Mouse (Mus musculus) left cerebral cortex, adult 18-20 months (tissue): ENCODE measurements around the gene Gm11559. TPM values are rescaled to one million over a fixed set of nuclear protein-coding genes. Genes with fewer than 3 reads are reported as not detected.
"Not testable (repeated sequence)": the region's sequence is repeated elsewhere in the genome, so short reads cannot be mapped to it uniquely, and the experiment has no call there.

Experiments
- DNase-seq, 2 experiments: peaks; one replicate each; pipeline ENCODE4 v3.0.0; 2021 to 2022; ENCODE audit warnings: low spot score in 2 of 2, mixed read lengths in 1 of 2
- long read RNA-seq, 2 experiments: library from polyadenylated mRNA; stranded (forward); transcript quantifications; one replicate each; pipeline ENCODE4 v2.0.0; 2021
- total RNA-seq, 2 experiments: library from RNA; stranded (reverse); gene quantifications; 2 replicates each; pipeline ENCODE4 v1.2.3; 2021

Gm11559 gene
- not detected for total RNA-seq
- long read RNA-seq, experiment 1 = 0 reads
- long read RNA-seq, experiment 2 = 0 reads

- DNase-seq = not testable (repeated sequence)
Measured at GRCm38 (mm10) chr11:99864176-99864575, at the start of gene Gm11559. Gene Gm11559, plus strand, starts transcription at chr11:99864476.

- DNase-seq = not testable (repeated sequence)
Measured at GRCm38 (mm10) chr11:99815566-99815965, 48.7 kb upstream of the Gm11559 start, which contains the start of gene Gm11564. Gene Gm11564, minus strand, starts transcription at chr11:99815666.

- DNase-seq = no peak
Measured at GRCm38 (mm10) chr11:99837966-99838365, 26.3 kb upstream of the Gm11559 start, which contains the start of gene 2300003K06Rik. Gene 2300003K06Rik, minus strand, starts transcription at chr11:99838066.

GRCm38 (mm10) chr11:99842185-99842584 is 22.1 kb upstream of the Gm11559 start:
- no peak for DNase-seq

- no peak for DNase-seq
Measured at GRCm38 (mm10) chr11:99846746-99847145, 17.5 kb upstream of the Gm11559 start.

- DNase-seq = no peak
Measured at GRCm38 (mm10) chr11:99851508-99851907, 12.8 kb upstream of the Gm11559 start, which contains the start of gene Krtap4-16. Gene Krtap4-16, minus strand, starts transcription at chr11:99851608.

- no peak for DNase-seq
Measured at GRCm38 (mm10) chr11:99854121-99854520, 10.2 kb upstream of the Gm11559 start.

GRCm38 (mm10) chr11:99857617-99858016 is 6.7 kb upstream of the Gm11559 start, which contains the start of gene Gm11568:
Gene Gm11568, plus strand, starts transcription at chr11:99857917.
- DNase-seq = no peak

GRCm38 (mm10) chr11:99858761-99859160 is 5.5 kb upstream of the Gm11559 start:
- no peak for DNase-seq

GRCm38 (mm10) chr11:99873089-99873488 is 8.8 kb downstream of the Gm11559 start, which contains the start of gene Krtap9-1:
Gene Krtap9-1, plus strand, starts transcription at chr11:99873389.
- not testable (repeated sequence) for DNase-seq

- not testable (repeated sequence) for DNase-seq
Measured at GRCm38 (mm10) chr11:99878887-99879286, 14.6 kb downstream of the Gm11559 start, which contains the start of gene Gm11567. Gene Gm11567, plus strand, starts transcription at chr11:99879187.

- DNase-seq = no peak
Measured at GRCm38 (mm10) chr11:99907620-99908019, 43.3 kb downstream of the Gm11559 start, which contains the start of gene Krtap31-1. Gene Krtap31-1, plus strand, starts transcription at chr11:99907920.

- DNase-seq = no peak
Measured at GRCm38 (mm10) chr11:99914451-99914850, 50.2 kb downstream of the Gm11559 start, which contains the start of gene Gm11565. Gene Gm11565, plus strand, starts transcription at chr11:99914751.

Other genes starting within 250 kb of the Gm11559 start
- gene Krtap2-4, start 249.6 kb upstream of the Gm11559 start, total RNA-seq = not detected
- not detected for gene Gm11562, start 244.0 kb upstream of the Gm11559 start, total RNA-seq
- not detected for gene Krtap4-1, start 236.2 kb upstream of the Gm11559 start, total RNA-seq
- not detected for gene Krtap4-2, start 229.4 kb upstream of the Gm11559 start, total RNA-seq
- not detected for gene Krtap4-7, start 220.4 kb upstream of the Gm11559 start, total RNA-seq
- not detected for gene Gm11555, start 214.2 kb upstream of the Gm11559 start, total RNA-seq
- gene Gm11563, start 205.5 kb upstream of the Gm11559 start, total RNA-seq = not detected
- not detected for gene Krtap4-6, start 198.5 kb upstream of the Gm11559 start, total RNA-seq
- gene Gm14190, start 173.7 kb upstream of the Gm11559 start, total RNA-seq = not detected
- gene Gm14180, start 130.2 kb upstream of the Gm11559 start, total RNA-seq = not detected
- not detected for gene Gm11595, start 91.6 kb upstream of the Gm11559 start, total RNA-seq
- not detected for gene Krtap4-8, start 83.8 kb upstream of the Gm11559 start, total RNA-seq
- gene Krtap4-9, start 79.3 kb upstream of the Gm11559 start, total RNA-seq = not detected
- gene Gm11596, start 71.0 kb upstream of the Gm11559 start, total RNA-seq = not detected
- gene Gm11569, start 65.5 kb upstream of the Gm11559 start, total RNA-seq = not detected
- not detected for gene Gm11554, start 60.0 kb upstream of the Gm11559 start, total RNA-seq
- gene Krtap4-13, start 54.6 kb upstream of the Gm11559 start, total RNA-seq = not detected
- not detected for gene Gm11564, start 48.8 kb upstream of the Gm11559 start, total RNA-seq
- gene 2300003K06Rik, start 26.4 kb upstream of the Gm11559 start, total RNA-seq = not detected
- gene Krtap4-16, start 12.9 kb upstream of the Gm11559 start, total RNA-seq = not detected
- gene Gm11568, start 6.6 kb upstream of the Gm11559 start, total RNA-seq = not detected
- not detected for gene Krtap9-1, start 8.9 kb downstream of the Gm11559 start, total RNA-seq
- gene Gm11567, start 14.7 kb downstream of the Gm11559 start, total RNA-seq = not detected
- not detected for gene Krtap31-1, start 43.4 kb downstream of the Gm11559 start, total RNA-seq
- not detected for gene Gm11565, start 50.3 kb downstream of the Gm11559 start, total RNA-seq
- gene Krtap31-2, start 71.8 kb downstream of the Gm11559 start, total RNA-seq = not detected
- gene Krtap9-5, start 84.0 kb downstream of the Gm11559 start, total RNA-seq = not detected
- gene Krtap29-1, start 114.6 kb downstream of the Gm11559 start, total RNA-seq = not detected
- gene Krtap16-1, start 122.1 kb downstream of the Gm11559 start, total RNA-seq = not detected
- not detected for gene Krtap17-1, start 129.5 kb downstream of the Gm11559 start, total RNA-seq
- not detected for gene Krt33a, start 151.7 kb downstream of the Gm11559 start, total RNA-seq
- gene Krt33b, start 165.4 kb downstream of the Gm11559 start, total RNA-seq = not detected
- not detected for gene Krt34, start 177.1 kb downstream of the Gm11559 start, total RNA-seq
- gene Krt31, start 186.1 kb downstream of the Gm11559 start, total RNA-seq = not detected
- not detected for gene Krt32, start 223.8 kb downstream of the Gm11559 start, total RNA-seq
- gene Krt35, start 231.8 kb downstream of the Gm11559 start, total RNA-seq = not detected
- not detected for gene Krt36, start 241.2 kb downstream of the Gm11559 start, total RNA-seq